Mouse (Mus musculus) hindbrain, embryonic 10.5 days (tissue): ENCODE measurements at regions not wholly inside any gene's neighbourhood (a gene's known extent, or its start where the extent isn't known, plus 50 kb on each side); places are given as distances from the start of the nearest gene placed in this dataset.

Source experiments
- DNase-seq: peaks from one replicate; pipeline ENCODE4 v3.0.0-alpha.2; 2017; ENCODE audit warnings: low spot score
- H3K27ac ChIP-seq: fragments of 300-500 bp; sonication (generic); 2 replicates; pipeline ENCODE4 v1.5.1; 2016; ENCODE audit warnings: mild to moderate bottlenecking, moderate library complexity
- H3K27me3 ChIP-seq: fragments of 300-500 bp; sonication (generic); 2 replicates; pipeline ENCODE4 v1.6.1; 2016; ENCODE audit warnings: mild to moderate bottlenecking; ENCODE audit not compliant: poor library complexity, insufficient read depth, severe bottlenecking
- H3K36me3 ChIP-seq: fragments of 300-500 bp; sonication (generic); 2 replicates; pipeline ENCODE4 v1.6.1; 2016; ENCODE audit warnings: mild to moderate bottlenecking, moderate library complexity
- H3K4me1 ChIP-seq: fragments of 300-500 bp; sonication (generic); replicated peaks from 2 replicates; pipeline ENCODE4 v1.6.1; 2016; ENCODE audit warnings: mild to moderate bottlenecking
- H3K4me3 ChIP-seq: fragments of 300-500 bp; sonication (generic); 2 replicates; pipeline ENCODE4 v1.5.1; 2016; ENCODE audit warnings: mild to moderate bottlenecking, moderate library complexity
- H3K9me3 ChIP-seq: fragments of 300-500 bp; sonication (generic); 2 replicates; pipeline ENCODE4 v1.6.1; 2016; ENCODE audit warnings: mild to moderate bottlenecking, moderate library complexity
- WGBS: fragments of 180-500 bp; shearing (Covaris S2); methylation state at CpG from one replicate; pipeline ENCODE4 v1.1.7; 2016; 5-methylcytosine and 5-hydroxymethylcytosine counted together

- no peak overlapping the region for H3K4me3 ChIP-seq
- peaks cover 12% of the 10 kb centered on the region for H3K4me1 ChIP-seq
- no peak overlapping the region for H3K27ac ChIP-seq
- 88% methylated on average over 4 of the region's 4 CpGs for WGBS
- H3K9me3 ChIP-seq = no peaks in the 10 kb centered on the region
- H3K36me3 ChIP-seq = no peaks in the 10 kb centered on the region
- no peak for DNase-seq
- H3K27me3 ChIP-seq = no peaks in the 10 kb centered on the region
Observed at GRCm38 (mm10) chr1:138343451-138343850, 69.9 kb downstream of the Atp6v1g3 start.

DNA sequence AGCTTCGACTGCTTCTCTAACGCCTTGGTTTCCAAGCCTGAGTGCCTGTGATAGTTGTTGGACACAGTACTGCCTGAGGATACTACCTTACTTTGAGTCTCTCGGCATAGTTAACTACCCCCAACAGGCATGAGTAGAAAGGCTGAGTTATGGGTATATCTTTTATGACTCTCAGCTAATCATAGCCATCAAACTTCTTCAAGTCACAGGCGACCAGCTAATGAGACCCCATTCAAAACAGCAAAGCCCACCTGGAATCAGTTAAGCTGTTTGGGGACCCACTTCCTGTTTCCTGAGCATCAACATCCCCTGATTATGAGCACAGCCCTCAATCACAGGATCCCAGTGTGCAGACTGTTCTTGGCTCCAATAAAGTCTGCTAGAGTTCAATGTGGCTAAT lies 71.4 kb downstream of the Atp6v1g3 start:
- Histone ChIP-seq H3K36me3 (no peaks in the 10 kb centered on the region), H3K4me1 (peaks cover 13% of the 10 kb centered on the region), H3K4me3 (no peak overlapping the region), H3K27ac (no peak overlapping the region), H3K9me3 (no peaks in the 10 kb centered on the region), H3K27me3 (no peaks in the 10 kb centered on the region)
- DNase-seq = no peak
- WGBS = 89% methylated on average over 4 of the region's 4 CpGs

DNA sequence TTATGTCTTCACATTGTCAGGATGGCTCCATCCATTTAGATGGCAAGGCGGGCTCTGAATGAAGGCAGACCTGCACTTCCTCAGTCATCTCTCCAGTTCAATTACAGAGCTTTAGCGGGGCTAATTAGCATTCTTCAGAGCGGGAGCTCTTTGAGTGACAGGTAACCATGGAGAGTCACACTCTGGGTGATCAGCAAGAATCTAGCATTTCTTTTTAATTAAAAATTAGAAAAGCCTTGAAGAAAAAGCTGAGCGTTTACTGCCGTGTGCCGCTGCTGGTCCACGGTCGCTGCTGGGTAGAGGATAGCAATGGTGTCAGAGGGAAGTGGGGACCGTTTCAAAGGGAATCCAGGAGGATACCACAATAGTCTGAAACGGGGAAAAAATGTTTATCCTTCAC lies 72.5 kb downstream of the Atp6v1g3 start:
- Histone ChIP-seq H3K4me1 (peaks cover 13% of the 10 kb centered on the region), H3K36me3 (no peaks in the 10 kb centered on the region), H3K27me3 (no peaks in the 10 kb centered on the region), H3K9me3 (no peaks in the 10 kb centered on the region), H3K27ac (peak overlapping the region; percentile 64), H3K4me3 (peak overlapping the region; percentile 36)
- WGBS = 27% methylated on average over 10 of the region's 10 CpGs
- DNase-seq = peak; percentile 14

GRCm38 (mm10) chr1:138346904-138347303 lies 73.4 kb downstream of the Atp6v1g3 start:
- H3K4me1 ChIP-seq = peaks cover 13% of the 10 kb centered on the region
- no peaks in the 10 kb centered on the region for H3K27me3 ChIP-seq
- no peak overlapping the region for H3K4me3 ChIP-seq
- no peaks in the 10 kb centered on the region for H3K9me3 ChIP-seq
- WGBS = 67% methylated on average over 5 of the region's 5 CpGs
- no peaks in the 10 kb centered on the region for H3K36me3 ChIP-seq
- no peak overlapping the region for H3K27ac ChIP-seq
- no peak for DNase-seq

- no peak for DNase-seq
- Histone ChIP-seq H3K4me3 (no peak overlapping the region), H3K27me3 (no peaks in the 10 kb centered on the region), H3K36me3 (no peaks in the 10 kb centered on the region), H3K27ac (no peak overlapping the region), H3K9me3 (no peaks in the 10 kb centered on the region), H3K4me1 (peaks cover 13% of the 10 kb centered on the region)
- WGBS = 71% methylated on average over 6 of the region's 6 CpGs
Observed at GRCm38 (mm10) chr1:138348447-138348846, 74.9 kb downstream of the Atp6v1g3 start.

GRCm38 (mm10) chr1:138349099-138349498 lies 75.6 kb downstream of the Atp6v1g3 start:
- DNase-seq = no peak
- H3K27ac ChIP-seq = no peak overlapping the region
- H3K9me3 ChIP-seq = no peaks in the 10 kb centered on the region
- peaks cover 13% of the 10 kb centered on the region for H3K4me1 ChIP-seq
- no peak overlapping the region for H3K4me3 ChIP-seq
- H3K36me3 ChIP-seq = no peaks in the 10 kb centered on the region
- WGBS = 88% methylated on average over 2 of the region's 2 CpGs
- no peaks in the 10 kb centered on the region for H3K27me3 ChIP-seq

DNA sequence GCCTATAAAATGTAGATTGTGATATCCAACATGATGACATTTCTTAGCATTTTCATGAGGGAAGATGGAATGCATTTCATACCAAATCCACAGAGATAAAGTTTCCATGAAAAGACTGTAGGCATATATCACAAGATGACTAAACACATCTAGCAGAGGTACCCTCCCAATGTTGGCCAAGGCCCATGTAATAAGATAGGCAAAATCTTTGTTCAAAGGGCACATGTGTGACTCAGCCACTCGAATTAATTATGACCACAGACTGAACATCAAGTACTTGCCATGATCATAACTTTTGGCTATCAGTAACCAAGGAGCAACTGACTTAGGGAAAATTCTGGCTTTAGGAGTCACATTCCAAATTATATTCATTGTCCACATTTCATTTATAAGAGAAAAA lies 82.9 kb downstream of the Atp6v1g3 start:
- 68% methylated on average over 1 of the region's 1 CpGs for WGBS
- no peaks in the 10 kb centered on the region for H3K27me3 ChIP-seq

GRCm38 (mm10) chr1:138362684-138363472 lies 89.3 kb downstream of the Atp6v1g3 start:
- Histone ChIP-seq H3K4me1 (peaks cover 4% of the 10 kb centered on the region), H3K27me3 (no peaks in the 10 kb centered on the region), H3K9me3 (no peaks in the 10 kb centered on the region), H3K4me3 (no peak overlapping the region), H3K27ac (no peak overlapping the region), H3K36me3 (no peaks in the 10 kb centered on the region)
- WGBS = 63% methylated on average over 11 of the region's 11 CpGs
- no peak for DNase-seq

More for the DNA sequence above, 82.9 kb downstream of the Atp6v1g3 start:
- Histone ChIP-seq H3K4me3 (no peak overlapping the region), H3K4me1 (no peaks in the 10 kb centered on the region), H3K36me3 (no peaks in the 10 kb centered on the region), H3K27ac (no peak overlapping the region), H3K9me3 (no peaks in the 10 kb centered on the region)
- no peak for DNase-seq

- no peak for DNase-seq
Observed at GRCm38 (mm10) chr1:138369953-138370482, 96.5 kb downstream of the Atp6v1g3 start.

GRCm38 (mm10) chr1:138371474-138371873 lies 97.9 kb downstream of the Atp6v1g3 start:
- no peaks in the 10 kb centered on the region for H3K9me3 ChIP-seq
- no peak for DNase-seq
- H3K4me1 ChIP-seq = no peaks in the 10 kb centered on the region
- no peaks in the 10 kb centered on the region for H3K27me3 ChIP-seq
- 89% methylated on average over 1 of the region's 1 CpGs for WGBS
- H3K36me3 ChIP-seq = no peaks in the 10 kb centered on the region
- no peak overlapping the region for H3K4me3 ChIP-seq
- no peak overlapping the region for H3K27ac ChIP-seq

More at GRCm38 (mm10) chr1:138369953-138370482, 96.5 kb downstream of the Atp6v1g3 start:
- no peaks in the 10 kb centered on the region for H3K27me3 ChIP-seq
- H3K4me3 ChIP-seq = no peak overlapping the region
- H3K27ac ChIP-seq = no peak overlapping the region
- H3K9me3 ChIP-seq = no peaks in the 10 kb centered on the region
- H3K36me3 ChIP-seq = no peaks in the 10 kb centered on the region
- no peaks in the 10 kb centered on the region for H3K4me1 ChIP-seq

GRCm38 (mm10) chr1:138384146-138384545 lies 110.6 kb downstream of the Atp6v1g3 start:
- 83% methylated on average over 3 of the region's 3 CpGs for WGBS
- DNase-seq = no peak
- Histone ChIP-seq H3K27ac (no peak overlapping the region), H3K36me3 (no peaks in the 10 kb centered on the region), H3K27me3 (no peaks in the 10 kb centered on the region), H3K9me3 (no peaks in the 10 kb centered on the region), H3K4me1 (no peaks in the 10 kb centered on the region), H3K4me3 (no peak overlapping the region)

DNA sequence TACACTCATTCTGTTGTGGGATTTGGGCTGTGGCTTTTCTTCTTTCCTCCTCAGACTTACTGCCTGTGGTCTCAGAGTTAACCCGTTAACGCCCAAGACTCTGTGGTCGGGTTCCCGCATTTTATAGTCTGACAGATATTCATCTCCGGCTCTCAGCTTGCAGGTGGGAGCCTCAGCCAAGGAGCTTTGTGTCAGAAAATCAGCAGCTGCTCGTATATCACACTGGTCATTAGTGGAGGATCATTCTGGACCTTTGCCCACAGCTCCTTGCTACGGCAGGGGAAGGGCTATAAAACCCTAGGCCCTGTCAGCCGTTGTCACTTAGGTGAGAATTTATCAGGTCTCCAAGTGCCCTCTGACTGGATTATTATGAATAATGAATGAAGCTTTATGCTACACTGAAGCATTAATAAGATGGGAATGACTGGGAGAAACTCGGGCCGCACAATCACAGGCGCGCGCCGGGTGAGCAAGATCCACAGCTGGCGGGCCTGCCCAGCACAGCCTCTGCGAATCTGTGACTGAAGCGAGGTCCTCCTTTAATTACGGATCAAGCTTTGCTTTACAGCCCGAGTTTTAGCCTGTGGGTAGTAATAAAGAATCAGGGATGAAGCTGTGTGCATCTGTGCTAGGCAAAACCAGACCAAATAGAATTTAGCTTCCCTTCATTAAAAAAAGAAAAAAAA lies 111.8 kb downstream of the Atp6v1g3 start:
- peak; percentile 13 for DNase-seq
- WGBS = 67% methylated on average over 19 of the region's 19 CpGs
- H3K9me3 ChIP-seq = no peaks in the 10 kb centered on the region
- H3K27ac ChIP-seq = peak overlapping the region; percentile 35
- H3K4me3 ChIP-seq = no peak overlapping the region
- no peaks in the 10 kb centered on the region for H3K27me3 ChIP-seq
- no peaks in the 10 kb centered on the region for H3K4me1 ChIP-seq
- no peaks in the 10 kb centered on the region for H3K36me3 ChIP-seq

- peak overlapping the region; percentile 45; the same call in 1 of the 2 replicates for H3K27ac ChIP-seq
- no peaks in the 10 kb centered on the region for H3K4me1 ChIP-seq
- WGBS = 76% methylated on average over 5 of the region's 5 CpGs
- no peak overlapping the region for H3K4me3 ChIP-seq
- DNase-seq = no peak
- no peaks in the 10 kb centered on the region for H3K36me3 ChIP-seq
- no peaks in the 10 kb centered on the region for H3K27me3 ChIP-seq
- H3K9me3 ChIP-seq = no peaks in the 10 kb centered on the region
Observed at GRCm38 (mm10) chr1:138386001-138386400, 112.5 kb downstream of the Atp6v1g3 start.
